Mouse (Mus musculus) ES-Bruce4 (cell line): ENCODE results near the gene Rfx2.

Experiments
- CTCF ChIP-seq: IDR thresholded peaks from one replicate; pipeline ENCODE4 v1.8.1; 2011; ENCODE audit warnings: low read depth, low read length
- POLR2A ChIP-seq: IDR thresholded peaks from one replicate; pipeline ENCODE4 v1.8.1; 2011; ENCODE audit warnings: low read length; ENCODE audit not compliant: insufficient read depth

- TF ChIP-seq POLR2A (no peak), CTCF (no peak)
Observed at GRCm38 (mm10) chr17:56830411-56831110, at the start of gene Rfx2.
